Mouse (Mus musculus) frontal cortex, postnatal 36 days (tissue): ENCODE results near the gene Atpaf1.
A peak's percentile ranks its signal among the peaks of the same experiment; 100 is the strongest.

Source experiments
- DNase-seq, 2 experiments: peaks; one replicate each; pipeline ENCODE4 v3.0.0; 2022; ENCODE audit warnings: low spot score in 2 of 2

Gene Atpaf1

GRCm38 (mm10) chr4:115848990-115849677 lies 64.5 kb downstream of the Atpaf1 start:
- no peak for DNase-seq

GRCm38 (mm10) chr4:115850111-115850510 lies 65.5 kb downstream of the Atpaf1 start:
- DNase-seq: no peak

- no peak for DNase-seq
Measured at GRCm38 (mm10) chr4:115850631-115851030, 66.0 kb downstream of the Atpaf1 start.

GRCm38 (mm10) chr4:115851569-115851968 lies 67.0 kb downstream of the Atpaf1 start:
- no peak for DNase-seq

- DNase-seq: no peak
Measured at GRCm38 (mm10) chr4:115855100-115855499, 70.5 kb downstream of the Atpaf1 start.

GRCm38 (mm10) chr4:115855609-115856008 lies 71.0 kb downstream of the Atpaf1 start:
- DNase-seq: peak in 1 of 2 experiments; percentile 36

GRCm38 (mm10) chr4:115856282-115856681 lies 71.7 kb downstream of the Atpaf1 start:
- no peak for DNase-seq

DNA sequence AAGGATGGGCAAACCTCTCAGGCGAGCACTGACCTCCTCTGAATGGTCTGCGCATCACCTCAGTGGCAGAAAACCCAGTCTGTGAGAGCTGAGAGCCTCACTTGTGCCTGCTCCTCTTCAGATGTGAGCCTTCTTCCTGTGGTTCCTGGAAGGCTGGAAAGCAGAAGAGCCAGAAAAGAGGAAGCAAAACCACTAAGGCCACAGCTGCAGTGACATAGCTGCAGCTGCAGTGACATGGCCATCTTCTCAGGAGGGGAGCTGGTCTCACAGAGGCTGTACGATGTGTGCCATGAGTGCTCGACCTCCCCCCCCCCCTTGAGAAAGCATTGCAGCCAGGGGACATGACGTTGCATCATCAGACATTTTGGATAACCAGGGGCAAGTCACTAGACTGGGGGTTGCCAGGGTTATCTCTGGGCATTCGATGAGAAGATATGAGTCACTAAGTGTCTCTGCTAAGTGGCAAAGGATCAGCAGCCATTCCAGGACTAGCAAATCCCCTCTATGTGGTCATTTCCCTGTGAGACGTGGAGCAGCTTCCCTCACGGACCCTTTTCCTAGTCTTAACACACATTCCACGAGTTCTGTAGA lies 72.8 kb downstream of the Atpaf1 start:
- no peak for DNase-seq

DNA sequence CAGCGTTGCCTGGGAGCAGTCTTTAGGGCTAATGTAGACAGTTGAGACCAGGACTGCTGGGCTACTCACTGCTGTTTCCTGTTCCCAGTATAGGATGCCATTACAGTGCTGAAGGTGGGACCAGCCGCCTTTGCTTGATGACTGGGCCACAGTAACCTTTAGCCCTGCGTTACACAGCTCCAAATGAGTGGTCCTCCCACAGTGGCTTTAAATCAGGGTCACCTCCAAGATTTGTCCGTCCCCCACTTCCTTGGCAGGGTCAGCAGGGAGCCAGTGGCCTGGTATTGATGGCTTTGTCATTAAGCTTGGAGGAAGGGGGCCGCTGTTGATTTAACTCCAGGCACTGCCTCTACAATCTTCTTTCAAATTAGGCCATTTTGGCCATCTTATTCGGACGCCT lies 78.7 kb downstream of the Atpaf1 start:
- DNase-seq: no peak

- DNase-seq: no peak
Measured at GRCm38 (mm10) chr4:115863880-115864279, 79.3 kb downstream of the Atpaf1 start.
